Mouse (Mus musculus): Measurements from ENCODE around the gene Riok2. TPM values are rescaled to one million over a fixed set of nuclear protein-coding genes. Genes with fewer than 3 reads are reported as not detected.

The Riok2 gene
- total and polyA plus RNA-seq, 2 experiments: 5.3 to 28.3 TPM

GRCm38 (mm10) chr17:17392863-17393262 is 18.8 kb downstream of the Riok2 start:
- Histone ChIP-seq H3K4me1 (ENCODE audit: control insufficient read depth, insufficient read depth, low read length) (0 out of 2 replicates have a peak, but pooled peaks cover 2% of the 10 kb centered on the region), H3K27me3 (ENCODE audit: control insufficient read depth, insufficient read depth, low read length) (no peaks in the 10 kb centered on the region), H3K36me3 (ENCODE audit: control insufficient read depth, insufficient read depth, low read length) (peaks cover 39% of the 10 kb centered on the region), H3K9ac (ENCODE audit: low read depth, low read length) (no peak overlapping the region), H3K4me3 (ENCODE audit: insufficient read depth, low read depth, low read length) (no peak overlapping the region), H3K79me2 (ENCODE audit: control insufficient read depth, insufficient read depth, low read length) (no peaks in the 10 kb centered on the region), H3K27ac (replicated peaks; ENCODE audit: insufficient read depth, low read depth, low read length) (no peak overlapping the region)
- WGBS: 27% methylated on average over 7 of the region's 7 CpGs
- no peak for TF ChIP-seq CTCF (IDR thresholded peaks at IDR 0.05; ENCODE audit: low read depth, low read length)
- no peak for TF ChIP-seq POLR2A (IDR thresholded peaks at IDR 0.05; ENCODE audit: extremely low read depth, insufficient read depth, low read length)
- peak; percentile 89 for DNase-seq (ENCODE audit: extremely low read depth, low read depth, low spot score)

- 92% methylated on average over 6 of the region's 6 CpGs for WGBS
- TF ChIP-seq POLR2A (IDR thresholded peaks at IDR 0.05; ENCODE audit: extremely low read depth, insufficient read depth, low read length) (no peak), CTCF (IDR thresholded peaks at IDR 0.05; ENCODE audit: low read depth, low read length) (no peak)
- no peaks in the 10 kb centered on the region for H3K27me3 ChIP-seq (ENCODE audit: control insufficient read depth, insufficient read depth, low read length)
These were observed 19.2 kb downstream of the Riok2 start for GRCm38 (mm10) chr17:17393300-17393699.

GRCm38 (mm10) chr17:17394336-17394735 is 20.2 kb downstream of the Riok2 start:
- WGBS: 32% methylated on average over 4 of the region's 4 CpGs
- DNase-seq (ENCODE audit: extremely low read depth, low read depth, low spot score): peak; percentile 69
- no peaks in the 10 kb centered on the region for H3K79me2 ChIP-seq (ENCODE audit: control insufficient read depth, insufficient read depth, low read length)
- no peaks in the 10 kb centered on the region for H3K27me3 ChIP-seq (ENCODE audit: control insufficient read depth, insufficient read depth, low read length)
- H3K4me1 ChIP-seq (ENCODE audit: control insufficient read depth, insufficient read depth, low read length): 0 out of 2 replicates have a peak, but pooled peaks cover 2% of the 10 kb centered on the region
- peaks cover 29% of the 10 kb centered on the region for H3K36me3 ChIP-seq (ENCODE audit: control insufficient read depth, insufficient read depth, low read length)
- no peak overlapping the region for H3K4me3 ChIP-seq (ENCODE audit: insufficient read depth, low read depth, low read length)
- TF ChIP-seq CTCF (IDR thresholded peaks at IDR 0.05; ENCODE audit: low read depth, low read length) (peak; percentile 55), POLR2A (IDR thresholded peaks at IDR 0.05; ENCODE audit: extremely low read depth, insufficient read depth, low read length) (no peak)
- no peak overlapping the region for H3K27ac ChIP-seq (replicated peaks; ENCODE audit: insufficient read depth, low read depth, low read length)
- no peak overlapping the region for H3K9ac ChIP-seq (ENCODE audit: low read depth, low read length)

More at GRCm38 (mm10) chr17:17393300-17393699, 19.2 kb downstream of the Riok2 start:
- Histone ChIP-seq H3K79me2 (ENCODE audit: control insufficient read depth, insufficient read depth, low read length) (no peaks in the 10 kb centered on the region), H3K9ac (ENCODE audit: low read depth, low read length) (no peak overlapping the region), H3K4me3 (ENCODE audit: insufficient read depth, low read depth, low read length) (no peak overlapping the region), H3K4me1 (ENCODE audit: control insufficient read depth, insufficient read depth, low read length) (0 out of 2 replicates have a peak, but pooled peaks cover 2% of the 10 kb centered on the region), H3K36me3 (ENCODE audit: control insufficient read depth, insufficient read depth, low read length) (peaks cover 38% of the 10 kb centered on the region), H3K27ac (replicated peaks; ENCODE audit: insufficient read depth, low read depth, low read length) (no peak overlapping the region)
- DNase-seq (ENCODE audit: extremely low read depth, low read depth, low spot score): no peak

GRCm38 (mm10) chr17:17396869-17397268 is 22.8 kb downstream of the Riok2 start:
- no peak for DNase-seq (ENCODE audit: extremely low read depth, low read depth, low spot score)
- H3K4me3 ChIP-seq (ENCODE audit: insufficient read depth, low read depth, low read length): no peak overlapping the region
- no peak overlapping the region for H3K27ac ChIP-seq (replicated peaks; ENCODE audit: insufficient read depth, low read depth, low read length)
- 70% methylated on average over 1 of the region's 1 CpGs for WGBS
- peaks cover 15% of the 10 kb centered on the region for H3K36me3 ChIP-seq (ENCODE audit: control insufficient read depth, insufficient read depth, low read length)
- no peaks in the 10 kb centered on the region for H3K79me2 ChIP-seq (ENCODE audit: control insufficient read depth, insufficient read depth, low read length)
- 0 out of 2 replicates have a peak, but pooled peaks cover 1% of the 10 kb centered on the region for H3K4me1 ChIP-seq (ENCODE audit: control insufficient read depth, insufficient read depth, low read length)
- no peaks in the 10 kb centered on the region for H3K27me3 ChIP-seq (ENCODE audit: control insufficient read depth, insufficient read depth, low read length)
- no peak overlapping the region for H3K9ac ChIP-seq (ENCODE audit: low read depth, low read length)
- TF ChIP-seq CTCF (IDR thresholded peaks at IDR 0.05; ENCODE audit: low read depth, low read length) (no peak), POLR2A (IDR thresholded peaks at IDR 0.05; ENCODE audit: extremely low read depth, insufficient read depth, low read length) (no peak)

GRCm38 (mm10) chr17:17398664-17399063 is 24.6 kb downstream of the Riok2 start:
- TF ChIP-seq CTCF (IDR thresholded peaks at IDR 0.05; ENCODE audit: low read depth, low read length) (no peak), POLR2A (IDR thresholded peaks at IDR 0.05; ENCODE audit: extremely low read depth, insufficient read depth, low read length) (no peak)
- peaks cover 10% of the 10 kb centered on the region for H3K36me3 ChIP-seq (ENCODE audit: control insufficient read depth, insufficient read depth, low read length)
- H3K4me1 ChIP-seq (ENCODE audit: control insufficient read depth, insufficient read depth, low read length): no peaks in the 10 kb centered on the region
- no peak overlapping the region for H3K4me3 ChIP-seq (ENCODE audit: insufficient read depth, low read depth, low read length)
- H3K9ac ChIP-seq (ENCODE audit: low read depth, low read length): no peak overlapping the region
- WGBS: 46% methylated on average over 2 of the region's 2 CpGs
- no peak overlapping the region for H3K27ac ChIP-seq (replicated peaks; ENCODE audit: insufficient read depth, low read depth, low read length)
- no peaks in the 10 kb centered on the region for H3K27me3 ChIP-seq (ENCODE audit: control insufficient read depth, insufficient read depth, low read length)
- no peaks in the 10 kb centered on the region for H3K79me2 ChIP-seq (ENCODE audit: control insufficient read depth, insufficient read depth, low read length)
- DNase-seq (ENCODE audit: extremely low read depth, low read depth, low spot score): no peak

GRCm38 (mm10) chr17:17402222-17403004 is 28.3 kb downstream of the Riok2 start, which contains the start of gene Lix1:
TSS of gene Lix1 (plus strand) at chr17:17402672.
- H3K27ac ChIP-seq (replicated peaks; ENCODE audit: insufficient read depth, low read depth, low read length): no peak within 1 kb of the TSS
- H3K36me3 ChIP-seq (ENCODE audit: control insufficient read depth, insufficient read depth, low read length): no peaks in the 10 kb centered on the region
- DNase-seq (ENCODE audit: extremely low read depth, low read depth, low spot score): no peak
- no peak for TF ChIP-seq POLR2A (IDR thresholded peaks at IDR 0.05; ENCODE audit: extremely low read depth, insufficient read depth, low read length)
- 0 out of 2 replicates have a peak, but pooled peaks have one; percentile 19 for TF ChIP-seq CTCF (IDR thresholded peaks at IDR 0.05; ENCODE audit: low read depth, low read length)
- H3K27me3 ChIP-seq (ENCODE audit: control insufficient read depth, insufficient read depth, low read length): no peaks in the 10 kb centered on the region
- 51% methylated on average over 6 of the region's 6 CpGs for WGBS
- peaks cover 2% of the 10 kb centered on the region; the same call in 1 of the 2 replicates for H3K4me1 ChIP-seq (ENCODE audit: control insufficient read depth, insufficient read depth, low read length)
- no peak within 1 kb of the TSS for H3K9ac ChIP-seq (ENCODE audit: low read depth, low read length)
- no peaks in the 10 kb centered on the region for H3K79me2 ChIP-seq (ENCODE audit: control insufficient read depth, insufficient read depth, low read length)
- H3K4me3 ChIP-seq (ENCODE audit: insufficient read depth, low read depth, low read length): no peak within 1 kb of the TSS

Data from liver, adult 2 months (tissue).